Mouse (Mus musculus) limb, embryonic 14.5 days (tissue): ENCODE data around the gene Rps19. TPM values are rescaled to one million over a fixed set of nuclear protein-coding genes. Genes with fewer than 3 reads are reported as not detected.

Experiments
- ATAC-seq: fragments of 200-750 bp; cut with Nextera tagmentation; 2 replicates; pipeline ENCODE4 v1.8.0; 2017; ENCODE audit warnings: low read depth, moderate number of reproducible peaks, moderate TSS enrichment; ENCODE audit not compliant: low FRiP score
- DNase-seq: peaks from one replicate; pipeline ENCODE4 v3.0.0-alpha.2; 2015; ENCODE audit warnings: low spot score
- H3K27ac ChIP-seq: fragments of 300-500 bp; sonication (generic); replicated peaks from 2 replicates; pipeline ENCODE4 v1.5.1; 2014; ENCODE audit warnings: low read depth, mild to moderate bottlenecking, low read length, moderate library complexity, mixed read lengths
- H3K27me3 ChIP-seq: fragments of 300-500 bp; sonication (generic); 2 replicates; pipeline ENCODE4 v1.6.1; 2014; ENCODE audit warnings: low read length, mixed read lengths; ENCODE audit not compliant: control insufficient read depth, insufficient read depth
- H3K36me3 ChIP-seq: fragments of 300-500 bp; sonication (generic); 2 replicates; pipeline ENCODE4 v1.6.1; 2014; ENCODE audit warnings: mild to moderate bottlenecking, low read length, moderate library complexity, mixed read lengths; ENCODE audit not compliant: control insufficient read depth, insufficient read depth
- H3K4me1 ChIP-seq: fragments of 300-500 bp; sonication (generic); 2 replicates; pipeline ENCODE4 v1.6.1; 2014; ENCODE audit warnings: antibody characterized with exemption, low read length, mixed read lengths; ENCODE audit not compliant: control insufficient read depth, insufficient read depth
- H3K4me2 ChIP-seq: fragments of 300-500 bp; sonication (generic); replicated peaks from 2 replicates; pipeline ENCODE4 v1.6.1; 2014; ENCODE audit warnings: low read depth, mild to moderate bottlenecking, low read length, moderate library complexity; ENCODE audit not compliant: severe bottlenecking
- H3K4me3 ChIP-seq: fragments of 300-500 bp; sonication (generic); replicated peaks from 2 replicates; pipeline ENCODE4 v1.5.1; 2014; ENCODE audit warnings: low read length
- H3K9ac ChIP-seq: fragments of 300-500 bp; sonication (generic); 2 replicates; pipeline ENCODE4 v1.6.1; 2014; ENCODE audit warnings: mild to moderate bottlenecking, low read depth, low read length, moderate library complexity; ENCODE audit not compliant: severe bottlenecking
- H3K9me3 ChIP-seq: fragments of 300-500 bp; sonication (generic); 2 replicates; pipeline ENCODE4 v1.6.1; 2016; ENCODE audit warnings: low read length; ENCODE audit not compliant: control insufficient read depth
- POLR2A ChIP-seq: fragments of 200-500 bp; IDR thresholded peaks from 2 replicates; pipeline ENCODE4 v1.8.0; 2012; ENCODE audit warnings: inconsistent platforms, mild to moderate bottlenecking, moderate library complexity, borderline replicate concordance; ENCODE audit not compliant: insufficient read depth, insufficient read length; ENCODE audit errors: extremely low read depth
- WGBS: fragments of 180-500 bp; shearing (Covaris S2); extraction: QIAGEN DNeasy Blood & Tissue Kit; methylation state at CpG from one replicate; pipeline ENCODE4 v1.1.7; 2014; 5-methylcytosine and 5-hydroxymethylcytosine counted together
- polyA plus RNA-seq, 2 experiments: library from polyadenylated mRNA; depleted of rRNA in 1 of 2; stranded (reverse) in 1 of 2; unstranded in 1 of 2; fragments of >200 nt; fragmentation: Nextera tagmentation in 1 of 2; extraction: Ambion mirVana in 1 of 2; gene quantifications; 2 replicates each; pipeline versions ENCODE4 v1.2.1 to v1.2.3; 2012 to 2014

Gene Rps19
- polyA plus RNA-seq, 2 experiments, result 1,323 to 3,666 TPM

DNA sequence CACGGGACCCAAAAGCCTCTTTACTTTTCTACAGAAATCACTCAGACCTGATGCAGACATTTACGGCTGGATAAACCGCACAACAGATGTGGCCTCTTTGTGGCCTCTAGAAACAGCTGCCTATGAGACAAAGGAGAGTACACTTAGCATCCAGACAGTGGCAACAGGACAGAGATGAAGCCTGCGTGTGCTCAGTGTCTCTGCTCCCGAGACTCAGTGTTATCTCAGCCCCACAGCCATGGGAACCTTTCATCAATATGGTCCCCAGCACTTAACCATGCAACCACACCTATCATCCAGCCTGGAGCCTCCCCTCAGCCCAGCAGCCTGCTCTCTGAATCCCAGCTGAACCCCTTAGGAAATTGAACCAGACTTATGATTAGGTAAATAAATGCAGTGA is 24.9 kb upstream of the Rps19 start:
- WGBS, result 57% methylated on average over 5 of the region's 5 CpGs
- Histone ChIP-seq H3K9ac (no peak overlapping the region), H3K4me2 (no peak overlapping the region), H3K27ac (no peak overlapping the region), H3K36me3 (no peaks in the 10 kb centered on the region), H3K4me1 (no peaks in the 10 kb centered on the region), H3K27me3 (no peaks in the 10 kb centered on the region), H3K4me3 (no peak overlapping the region), H3K9me3 (no peaks in the 10 kb centered on the region)
- DNase-seq (no peak), ATAC-seq (no peak)
- no peak for TF ChIP-seq POLR2A

DNA sequence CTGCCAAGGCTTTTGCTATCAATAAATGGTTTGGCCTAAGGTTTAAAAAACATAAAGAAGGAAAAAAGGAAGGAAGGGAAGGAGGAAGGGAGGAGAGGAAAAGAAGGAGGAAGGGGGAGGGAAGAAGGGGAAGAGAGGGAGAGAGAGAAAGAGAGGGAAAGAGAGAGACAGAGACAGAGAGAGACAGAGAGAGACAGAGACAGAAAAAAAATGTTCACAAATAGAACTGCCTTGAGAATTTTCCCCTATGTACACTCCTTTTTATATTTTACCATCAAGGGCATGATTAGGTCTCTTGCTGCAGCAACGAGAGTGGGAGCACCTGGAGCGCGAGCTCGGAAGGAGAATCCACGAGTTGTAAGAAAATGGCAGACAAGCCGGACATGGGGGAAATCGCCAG is 22.3 kb upstream of the Rps19 start, which contains the start of gene Gm9844:
TSS of gene Gm9844 (plus strand) at position 301 of the 400 bp plus-strand sequence.
- no peaks in the 10 kb centered on the region for H3K27me3 ChIP-seq
- ATAC-seq, result no peak
- WGBS, result 87% methylated on average over 7 of the region's 7 CpGs
- no peak within 1 kb of the TSS for H3K9ac ChIP-seq
- no peaks in the 10 kb centered on the region for H3K4me1 ChIP-seq
- H3K36me3 ChIP-seq, result no peaks in the 10 kb centered on the region
- no peaks in the 10 kb centered on the region for H3K9me3 ChIP-seq
- no peak for DNase-seq
- no peak within 1 kb of the TSS for H3K27ac ChIP-seq
- no peak within 1 kb of the TSS for H3K4me3 ChIP-seq
- TF ChIP-seq POLR2A, result no peak
- no peak within 1 kb of the TSS for H3K4me2 ChIP-seq

DNA sequence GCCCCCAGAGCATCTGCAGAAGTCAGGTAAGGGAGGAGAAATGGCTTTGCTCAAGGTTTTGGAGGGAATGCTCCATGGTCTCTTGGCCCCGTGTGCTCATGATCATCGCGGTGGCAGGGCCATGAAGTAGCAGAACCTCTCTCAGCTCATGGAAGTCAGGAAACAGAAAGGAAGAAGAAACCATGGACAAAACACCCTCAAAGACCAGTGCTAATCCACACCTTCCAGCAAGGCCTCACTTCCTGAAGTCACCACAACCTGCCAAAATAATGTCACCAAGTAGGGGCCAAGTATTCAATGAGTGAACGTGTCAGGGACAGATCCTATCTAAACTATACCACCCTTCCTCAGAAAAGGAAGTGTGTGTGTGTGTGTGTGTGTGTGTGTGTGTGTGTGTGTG is 21.3 kb upstream of the Rps19 start:
- no peak overlapping the region for H3K4me2 ChIP-seq
- H3K27me3 ChIP-seq, result no peaks in the 10 kb centered on the region
- H3K36me3 ChIP-seq, result no peaks in the 10 kb centered on the region
- no peak overlapping the region for H3K9ac ChIP-seq
- H3K9me3 ChIP-seq, result no peaks in the 10 kb centered on the region
- 84% methylated on average over 4 of the region's 4 CpGs for WGBS
- no peak overlapping the region for H3K4me3 ChIP-seq
- H3K4me1 ChIP-seq, result no peaks in the 10 kb centered on the region
- no peak overlapping the region for H3K27ac ChIP-seq
- no peak for TF ChIP-seq POLR2A
- DNase-seq (no peak), ATAC-seq (no peak)

DNA sequence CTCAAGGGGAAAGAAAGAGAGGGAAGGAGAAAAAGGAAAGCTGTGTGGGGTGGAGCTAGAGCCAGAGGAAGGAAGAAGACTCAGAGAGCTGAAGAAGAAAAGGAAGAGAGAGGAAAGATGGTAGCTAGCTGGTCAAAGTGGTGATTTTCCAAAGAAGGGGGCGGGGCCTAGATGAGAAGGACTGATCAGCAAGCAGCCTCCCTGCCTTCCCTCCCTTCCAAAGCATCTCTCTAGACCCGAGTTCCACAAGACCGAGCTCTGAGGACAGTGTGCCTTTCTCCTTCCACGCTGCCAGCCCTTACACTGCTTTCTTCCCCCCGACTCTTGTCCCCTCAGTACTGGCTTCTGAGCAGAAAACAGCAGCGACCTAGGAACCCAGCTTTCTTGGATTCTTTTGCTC is 20.0 kb upstream of the Rps19 start:
- H3K9ac ChIP-seq, result no peak overlapping the region
- H3K9me3 ChIP-seq, result no peaks in the 10 kb centered on the region
- H3K4me3 ChIP-seq, result no peak overlapping the region
- H3K36me3 ChIP-seq, result no peaks in the 10 kb centered on the region
- TF ChIP-seq POLR2A, result no peak
- WGBS, result 34% methylated on average over 6 of the region's 6 CpGs
- H3K27ac ChIP-seq, result no peak overlapping the region
- DNase-seq, result no peak
- no peaks in the 10 kb centered on the region for H3K27me3 ChIP-seq
- H3K4me2 ChIP-seq, result no peak overlapping the region
- ATAC-seq, result no peak
- no peaks in the 10 kb centered on the region for H3K4me1 ChIP-seq

DNA sequence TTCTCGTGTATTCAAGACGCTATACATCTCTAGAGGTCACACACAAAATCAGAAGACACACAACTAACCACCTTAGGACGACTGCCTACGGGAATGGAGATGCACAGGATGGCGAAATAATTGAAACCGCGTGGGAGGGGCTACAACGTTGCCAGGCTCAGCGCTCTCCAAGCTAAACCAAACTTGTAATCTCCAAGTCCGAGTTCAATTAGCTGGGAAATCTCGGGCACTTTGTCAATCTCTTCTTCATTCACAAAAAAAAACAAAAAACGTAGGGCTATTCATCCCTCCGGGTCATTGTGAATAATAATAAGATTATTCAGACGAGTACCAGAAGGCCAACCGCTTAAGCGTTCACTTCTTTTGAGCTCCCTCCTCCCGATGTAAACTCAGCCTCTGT is 15.1 kb upstream of the Rps19 start:
- Histone ChIP-seq H3K4me3 (no peak overlapping the region), H3K36me3 (no peaks in the 10 kb centered on the region), H3K27ac (no peak overlapping the region), H3K9me3 (no peaks in the 10 kb centered on the region), H3K9ac (no peak overlapping the region), H3K27me3 (peaks cover 8% of the 10 kb centered on the region; the same call in 1 of the 2 replicates), H3K4me2 (no peak overlapping the region), H3K4me1 (no peaks in the 10 kb centered on the region)
- no peak for ATAC-seq
- DNase-seq, result no peak
- 71% methylated on average over 17 of the region's 17 CpGs for WGBS
- no peak for TF ChIP-seq POLR2A

DNA sequence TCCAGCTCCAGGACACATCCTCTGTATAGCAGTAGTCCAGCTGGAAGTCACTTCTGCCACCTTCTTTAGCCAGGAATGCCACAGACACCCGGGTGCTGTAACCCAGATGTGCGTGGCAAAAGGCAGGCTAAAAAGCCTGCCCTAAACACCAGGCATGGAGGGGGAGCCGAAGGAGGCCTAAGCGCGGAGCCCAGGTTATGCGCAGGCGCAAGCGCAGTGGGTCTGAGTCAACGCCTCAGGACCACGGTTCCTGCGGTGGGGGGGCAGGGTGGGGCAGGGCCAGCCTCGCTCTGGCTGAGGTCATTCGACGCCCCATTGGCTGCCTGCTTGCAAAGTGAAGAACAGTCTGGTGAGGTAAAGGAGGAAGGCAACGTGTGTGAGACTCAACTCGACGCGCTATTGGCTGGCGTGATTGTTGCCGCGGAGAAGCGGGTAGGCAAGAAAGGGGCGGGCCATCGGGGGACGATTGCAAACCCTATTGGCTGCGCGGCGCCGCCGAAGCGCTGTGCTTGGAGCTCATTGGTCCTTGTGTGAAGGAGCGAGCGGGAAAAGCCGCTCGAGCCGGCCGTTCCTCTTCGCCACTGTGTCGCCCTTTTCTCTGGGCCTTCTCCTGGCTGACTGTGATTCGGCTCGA is 14.5 kb upstream of the Rps19 start, which contains the start of the genes Lypd4 and Dmrtc2:
TSS of gene Lypd4 (minus strand) at position 410 of the 634 bp plus-strand sequence.
TSS of gene Dmrtc2 (plus strand) at position 526 of the 634 bp plus-strand sequence.
- H3K27ac ChIP-seq, result no peak within 1 kb of the TSS
- H3K9me3 ChIP-seq, result no peaks in the 10 kb centered on the region
- TF ChIP-seq POLR2A, result no peak
- H3K36me3 ChIP-seq, result no peaks in the 10 kb centered on the region
- ATAC-seq, result no peak
- no peak within 1 kb of the TSS for H3K4me2 ChIP-seq
- H3K9ac ChIP-seq, result no peak within 1 kb of the TSS
- DNase-seq, result no peak
- H3K27me3 ChIP-seq, result peaks cover 8% of the 10 kb centered on the region; the same call in 1 of the 2 replicates
- 54% methylated on average over 37 of the region's 41 CpGs for WGBS
- H3K4me1 ChIP-seq, result no peaks in the 10 kb centered on the region
- no peak within 1 kb of the TSS for H3K4me3 ChIP-seq
